Mouse (Mus musculus) hindbrain, postnatal 0 days (tissue): ENCODE measurements around the gene Nfia. TPM values are rescaled to one million over a fixed set of nuclear protein-coding genes. Genes with fewer than 3 reads are reported as not detected.

Source experiments
- ATAC-seq: fragments of 200-750 bp; cut with Nextera tagmentation; 2 replicates; pipeline ENCODE4 v1.8.0; 2017; ENCODE audit warnings: mild to moderate bottlenecking, moderate TSS enrichment, moderate library complexity
- DNase-seq: peaks from one replicate; pipeline ENCODE4 v3.0.0-alpha.2; 2015; ENCODE audit warnings: low spot score
- H3K27ac ChIP-seq: fragments of 300-500 bp; sonication (generic); 2 replicates; pipeline ENCODE4 v1.5.1; 2014; ENCODE audit warnings: mild to moderate bottlenecking
- H3K27me3 ChIP-seq: fragments of 300-500 bp; sonication (generic); 2 replicates; pipeline ENCODE4 v1.6.1; 2014; ENCODE audit warnings: low read length, mixed read lengths; ENCODE audit not compliant: insufficient read depth
- H3K36me3 ChIP-seq: fragments of 300-500 bp; sonication (generic); 2 replicates; pipeline ENCODE4 v1.6.1; 2014; ENCODE audit warnings: low read length, mixed read lengths; ENCODE audit not compliant: insufficient read depth
- H3K4me1 ChIP-seq: fragments of 300-500 bp; sonication (generic); 2 replicates; pipeline ENCODE4 v1.6.1; 2014; ENCODE audit warnings: antibody characterized with exemption, low read length, mixed read lengths; ENCODE audit not compliant: insufficient read depth
- H3K4me2 ChIP-seq: fragments of 300-500 bp; sonication (generic); 2 replicates; pipeline ENCODE4 v1.6.1; 2014; ENCODE audit warnings: low read depth, mild to moderate bottlenecking, low read length, moderate library complexity, mixed read lengths
- H3K4me3 ChIP-seq: fragments of 300-500 bp; sonication (generic); 2 replicates; pipeline ENCODE4 v1.5.1; 2014; ENCODE audit warnings: low read length
- H3K9ac ChIP-seq: fragments of 300-500 bp; sonication (generic); replicated peaks from 2 replicates; pipeline ENCODE4 v1.6.1; 2014; ENCODE audit warnings: mild to moderate bottlenecking, low read length, moderate library complexity, mixed read lengths
- H3K9me3 ChIP-seq: fragments of 300-500 bp; sonication (generic); 2 replicates; pipeline ENCODE4 v1.6.1; 2016; ENCODE audit warnings: low read length, mixed read lengths
- CTCF ChIP-seq: IDR thresholded peaks from 2 replicates; pipeline ENCODE4 v1.5.1; 2016; ENCODE audit warnings: antibody characterized with exemption, control low read depth, low read depth
- WGBS: fragments of 180-500 bp; shearing (Covaris S2); extraction: QIAGEN DNeasy Blood & Tissue Kit; methylation state at CpG from one replicate; pipeline ENCODE4 v1.1.7; 2014; 5-methylcytosine and 5-hydroxymethylcytosine counted together
- polyA plus RNA-seq: library from polyadenylated mRNA; unstranded; fragments of >200 nt; fragmentation: Nextera tagmentation; extraction: Ambion mirVana; gene quantifications from 2 replicates; pipeline ENCODE4 v1.2.1, GENCODE M21; 2015
- total RNA-seq: library from RNA; depleted of rRNA; stranded (reverse); fragments of >200 nt; gene quantifications from 2 replicates; pipeline ENCODE4 v1.2.3, GENCODE M21; 2014

Gene Nfia
- total and polyA plus RNA-seq, 2 experiments from 2014 or later, result 71.0 to 97.2 TPM

- Histone ChIP-seq H3K4me3 (no peak overlapping the region), H3K9me3 (no peaks in the 10 kb centered on the region), H3K36me3 (no peaks in the 10 kb centered on the region), H3K27ac (no peak overlapping the region), H3K27me3 (no peaks in the 10 kb centered on the region), H3K4me2 (no peak overlapping the region), H3K4me1 (no peaks in the 10 kb centered on the region), H3K9ac (no peak overlapping the region)
- ATAC-seq, result no peak
- no peak for TF ChIP-seq CTCF
- 85% methylated on average over 16 of the region's 16 CpGs for WGBS
- DNase-seq, result no peak
These were observed 58.5 kb downstream of the Nfia start for GRCm38 (mm10) chr4:97830935-97831608.

- H3K4me1 ChIP-seq, result no peaks in the 10 kb centered on the region
- no peaks in the 10 kb centered on the region for H3K27me3 ChIP-seq
- 83% methylated on average over 7 of the region's 7 CpGs for WGBS
- H3K9ac ChIP-seq, result no peak overlapping the region
- no peak for DNase-seq
- ATAC-seq, result no peak
- no peak for TF ChIP-seq CTCF
- no peaks in the 10 kb centered on the region for H3K9me3 ChIP-seq
- H3K27ac ChIP-seq, result no peak overlapping the region
- no peak overlapping the region for H3K4me3 ChIP-seq
- no peaks in the 10 kb centered on the region for H3K36me3 ChIP-seq
- no peak overlapping the region for H3K4me2 ChIP-seq
These were observed 59.2 kb downstream of the Nfia start for GRCm38 (mm10) chr4:97831611-97832278.

GRCm38 (mm10) chr4:97832279-97832640, 59.7 kb downstream of the Nfia start:
- H3K27ac ChIP-seq, result no peak overlapping the region
- H3K27me3 ChIP-seq, result no peaks in the 10 kb centered on the region
- H3K4me2 ChIP-seq, result no peak overlapping the region
- no peak overlapping the region for H3K4me3 ChIP-seq
- 83% methylated on average over 4 of the region's 4 CpGs for WGBS
- H3K9me3 ChIP-seq, result no peaks in the 10 kb centered on the region
- no peak for DNase-seq
- TF ChIP-seq CTCF, result no peak
- H3K36me3 ChIP-seq, result no peaks in the 10 kb centered on the region
- ATAC-seq, result no peak
- H3K4me1 ChIP-seq, result no peaks in the 10 kb centered on the region
- no peak overlapping the region for H3K9ac ChIP-seq

DNA sequence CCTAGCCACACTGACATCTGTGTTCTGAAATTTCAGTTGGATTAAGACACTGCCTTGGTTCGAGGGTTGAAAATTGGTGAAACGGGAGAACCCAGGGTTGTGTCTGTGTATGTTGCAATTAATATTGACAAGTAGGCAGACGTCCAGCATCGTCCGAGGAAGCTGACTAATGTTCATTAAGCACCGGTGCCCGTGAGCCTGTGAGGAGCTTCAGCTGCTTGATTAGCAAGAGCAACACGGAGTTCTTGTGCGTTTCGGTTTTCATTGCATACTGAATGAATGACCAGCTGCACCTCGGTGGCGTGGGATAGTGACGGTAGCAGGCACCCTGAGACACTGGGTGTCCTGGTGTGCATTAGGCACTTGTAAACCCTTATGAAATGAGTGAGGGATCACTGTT, 64.3 kb downstream of the Nfia start:
- TF ChIP-seq CTCF, result no peak
- Histone ChIP-seq H3K27me3 (no peaks in the 10 kb centered on the region), H3K4me1 (peaks cover 19% of the 10 kb centered on the region), H3K4me2 (0 out of 2 replicates have a peak overlapping the region, but pooled peaks have one; percentile 18), H3K4me3 (no peak overlapping the region), H3K27ac (no peak overlapping the region), H3K9ac (no peak overlapping the region), H3K9me3 (no peaks in the 10 kb centered on the region), H3K36me3 (no peaks in the 10 kb centered on the region)
- ATAC-seq (no peak), DNase-seq (peak; percentile 39)
- WGBS, result 30% methylated on average over 13 of the region's 13 CpGs

- Histone ChIP-seq H3K36me3 (no peaks in the 10 kb centered on the region), H3K27ac (no peak overlapping the region), H3K27me3 (no peaks in the 10 kb centered on the region), H3K9ac (no peak overlapping the region), H3K4me2 (no peak overlapping the region), H3K4me3 (no peak overlapping the region), H3K4me1 (peaks cover 19% of the 10 kb centered on the region), H3K9me3 (no peaks in the 10 kb centered on the region)
- WGBS, result 79% methylated on average over 3 of the region's 3 CpGs
- no peak for TF ChIP-seq CTCF
- DNase-seq (no peak), ATAC-seq (no peak)
These were observed 65.2 kb downstream of the Nfia start for GRCm38 (mm10) chr4:97837724-97838123.

GRCm38 (mm10) chr4:97838651-97839050, 66.1 kb downstream of the Nfia start:
- Histone ChIP-seq H3K27ac (peak overlapping the region; percentile 41; the same call in 1 of the 2 replicates), H3K9ac (no peak overlapping the region), H3K4me3 (no peak overlapping the region), H3K4me2 (no peak overlapping the region), H3K27me3 (no peaks in the 10 kb centered on the region), H3K9me3 (no peaks in the 10 kb centered on the region), H3K4me1 (peaks cover 19% of the 10 kb centered on the region), H3K36me3 (no peaks in the 10 kb centered on the region)
- ATAC-seq, result no peak
- WGBS, result 56% methylated on average over 3 of the region's 3 CpGs
- no peak for TF ChIP-seq CTCF
- DNase-seq, result no peak
